Mouse (Mus musculus) ES-E14 (cell line): ENCODE data around the gene Fosb.

ENCODE experiments used
- CHD2 ChIP-seq: IDR thresholded peaks from 2 replicates; pipeline ENCODE4 v1.6.1; 2014; ENCODE audit warnings: mild to moderate bottlenecking, low read depth, low read length, inconsistent platforms
- HCFC1 ChIP-seq: IDR thresholded peaks from 2 replicates; pipeline ENCODE4 v1.6.1; 2012; ENCODE audit warnings: low read length, inconsistent platforms, borderline replicate concordance; ENCODE audit not compliant: insufficient read depth
- MAFK ChIP-seq: IDR thresholded peaks from 2 replicates; pipeline ENCODE4 v1.6.1; 2014; ENCODE audit warnings: mild to moderate bottlenecking, low read depth, low read length, inconsistent platforms; ENCODE audit not compliant: insufficient read depth
- ZC3H11A ChIP-seq: IDR thresholded peaks from 2 replicates; pipeline ENCODE4 v1.6.1; 2012; ENCODE audit warnings: low read depth, mild to moderate bottlenecking, inconsistent platforms, low read length, borderline replicate concordance
- ZNF384 ChIP-seq: IDR thresholded peaks from 2 replicates; pipeline ENCODE4 v1.6.1; 2012; ENCODE audit warnings: low read depth, low read length, inconsistent platforms

DNA sequence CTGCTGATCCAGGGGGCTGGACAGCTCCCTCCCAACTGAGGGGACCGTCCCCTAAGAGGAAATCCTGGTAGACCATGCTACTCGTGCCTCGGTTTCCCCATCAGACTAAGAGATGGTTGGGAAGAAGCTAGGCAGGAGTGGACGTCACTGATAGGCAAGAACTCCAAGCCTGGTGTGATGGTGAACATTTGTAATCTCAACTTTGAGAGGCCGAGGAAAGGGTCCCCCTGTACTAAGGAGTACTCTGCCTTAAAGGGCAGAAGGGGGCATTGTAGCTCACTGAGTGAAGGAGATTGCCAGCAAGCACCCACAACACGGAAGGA, 4.5 kb downstream of the Fosb start:
- no peak for TF ChIP-seq ZC3H11A
- TF ChIP-seq HCFC1, result no peak
- no peak for TF ChIP-seq MAFK
- 0 out of 2 replicates have a peak, but pooled peaks have one; percentile 13 for TF ChIP-seq CHD2
- no peak for TF ChIP-seq ZNF384
